Mouse (Mus musculus): ENCODE measurements around the gene Cdc123. TPM values are rescaled to one million over a fixed set of nuclear protein-coding genes. Genes with fewer than 3 reads are reported as not detected.

Gene Cdc123
- total and polyA plus RNA-seq, 2 experiments from 2014 or later: 110 to 237 TPM

GRCm38 (mm10) chr2:5762031-5762430 lies 82.9 kb downstream of the Cdc123 start:
- no peak for DNase-seq (ENCODE audit: low spot score)
- Histone ChIP-seq H3K9me3 (ENCODE audit: low read length) (no peaks in the 10 kb centered on the region), H3K4me3 (ENCODE audit: low read length) (no peak overlapping the region), H3K4me2 (ENCODE audit: low read depth, low read length) (no peak overlapping the region), H3K27ac (no peak overlapping the region), H3K4me1 (ENCODE audit: insufficient read depth, low read length) (no peaks in the 10 kb centered on the region), H3K9ac (replicated peaks; ENCODE audit: low read length) (no peak overlapping the region), H3K27me3 (ENCODE audit: insufficient read depth, low read length) (no peaks in the 10 kb centered on the region), H3K36me3 (ENCODE audit: insufficient read depth, low read length) (no peaks in the 10 kb centered on the region)
- 96% methylated on average over 3 of the region's 3 CpGs for WGBS
- ATAC-seq: no peak
- TF ChIP-seq CTCF (IDR thresholded peaks at IDR 0.05; ENCODE audit: low read depth): no peak

GRCm38 (mm10) chr2:5760479-5761008 lies 84.4 kb downstream of the Cdc123 start:
- no peak overlapping the region for H3K4me3 ChIP-seq (ENCODE audit: low read length)
- H3K27ac ChIP-seq: no peak overlapping the region
- H3K36me3 ChIP-seq (ENCODE audit: insufficient read depth, low read length): no peaks in the 10 kb centered on the region
- H3K9ac ChIP-seq (replicated peaks; ENCODE audit: low read length): no peak overlapping the region
- H3K9me3 ChIP-seq (ENCODE audit: low read length): no peaks in the 10 kb centered on the region
- DNase-seq (ENCODE audit: low spot score): no peak
- ATAC-seq: no peak
- TF ChIP-seq CTCF (IDR thresholded peaks at IDR 0.05; ENCODE audit: low read depth): no peak
- 97% methylated on average over 8 of the region's 8 CpGs for WGBS
- no peaks in the 10 kb centered on the region for H3K4me1 ChIP-seq (ENCODE audit: insufficient read depth, low read length)
- no peak overlapping the region for H3K4me2 ChIP-seq (ENCODE audit: low read depth, low read length)
- no peaks in the 10 kb centered on the region for H3K27me3 ChIP-seq (ENCODE audit: insufficient read depth, low read length)

GRCm38 (mm10) chr2:5758569-5758968 lies 86.4 kb downstream of the Cdc123 start:
- H3K9me3 ChIP-seq (ENCODE audit: low read length): no peaks in the 10 kb centered on the region
- WGBS: 92% methylated on average over 2 of the region's 2 CpGs
- no peaks in the 10 kb centered on the region for H3K36me3 ChIP-seq (ENCODE audit: insufficient read depth, low read length)
- no peak for ATAC-seq
- no peaks in the 10 kb centered on the region for H3K4me1 ChIP-seq (ENCODE audit: insufficient read depth, low read length)
- no peak overlapping the region for H3K4me3 ChIP-seq (ENCODE audit: low read length)
- no peak overlapping the region for H3K9ac ChIP-seq (replicated peaks; ENCODE audit: low read length)
- no peak for DNase-seq (ENCODE audit: low spot score)
- H3K27me3 ChIP-seq (ENCODE audit: insufficient read depth, low read length): no peaks in the 10 kb centered on the region
- no peak for TF ChIP-seq CTCF (IDR thresholded peaks at IDR 0.05; ENCODE audit: low read depth)
- H3K4me2 ChIP-seq (ENCODE audit: low read depth, low read length): no peak overlapping the region
- no peak overlapping the region for H3K27ac ChIP-seq

- H3K4me1 ChIP-seq (ENCODE audit: insufficient read depth, low read length): no peaks in the 10 kb centered on the region
- no peak overlapping the region for H3K9ac ChIP-seq (replicated peaks; ENCODE audit: low read length)
- no peaks in the 10 kb centered on the region for H3K36me3 ChIP-seq (ENCODE audit: insufficient read depth, low read length)
- WGBS: 84% methylated on average over 3 of the region's 3 CpGs
- DNase-seq (ENCODE audit: low spot score): no peak
- no peak for TF ChIP-seq CTCF (IDR thresholded peaks at IDR 0.05; ENCODE audit: low read depth)
- H3K4me3 ChIP-seq (ENCODE audit: low read length): no peak overlapping the region
- no peak overlapping the region for H3K27ac ChIP-seq
- no peak for ATAC-seq
- H3K9me3 ChIP-seq (ENCODE audit: low read length): no peaks in the 10 kb centered on the region
- H3K27me3 ChIP-seq (ENCODE audit: insufficient read depth, low read length): no peaks in the 10 kb centered on the region
- no peak overlapping the region for H3K4me2 ChIP-seq (ENCODE audit: low read depth, low read length)
Observed at GRCm38 (mm10) chr2:5750872-5751271, 94.1 kb downstream of the Cdc123 start.

GRCm38 (mm10) chr2:5749210-5749609 lies 95.8 kb downstream of the Cdc123 start:
- 82% methylated on average over 6 of the region's 6 CpGs for WGBS
- no peak for DNase-seq (ENCODE audit: low spot score)
- H3K36me3 ChIP-seq (ENCODE audit: insufficient read depth, low read length): no peaks in the 10 kb centered on the region
- no peaks in the 10 kb centered on the region for H3K4me1 ChIP-seq (ENCODE audit: insufficient read depth, low read length)
- H3K9me3 ChIP-seq (ENCODE audit: low read length): no peaks in the 10 kb centered on the region
- no peak overlapping the region for H3K4me3 ChIP-seq (ENCODE audit: low read length)
- no peak overlapping the region for H3K9ac ChIP-seq (replicated peaks; ENCODE audit: low read length)
- no peak for ATAC-seq
- no peak overlapping the region for H3K4me2 ChIP-seq (ENCODE audit: low read depth, low read length)
- TF ChIP-seq CTCF (IDR thresholded peaks at IDR 0.05; ENCODE audit: low read depth): no peak
- H3K27ac ChIP-seq: no peak overlapping the region
- H3K27me3 ChIP-seq (ENCODE audit: insufficient read depth, low read length): no peaks in the 10 kb centered on the region

GRCm38 (mm10) chr2:5747545-5748043 lies 97.4 kb downstream of the Cdc123 start:
- Histone ChIP-seq H3K4me1 (ENCODE audit: insufficient read depth, low read length) (no peaks in the 10 kb centered on the region), H3K9me3 (ENCODE audit: low read length) (no peaks in the 10 kb centered on the region), H3K36me3 (ENCODE audit: insufficient read depth, low read length) (no peaks in the 10 kb centered on the region), H3K4me2 (ENCODE audit: low read depth, low read length) (no peak overlapping the region), H3K27ac (no peak overlapping the region), H3K4me3 (ENCODE audit: low read length) (no peak overlapping the region), H3K27me3 (ENCODE audit: insufficient read depth, low read length) (no peaks in the 10 kb centered on the region), H3K9ac (replicated peaks; ENCODE audit: low read length) (no peak overlapping the region)
- 87% methylated on average over 5 of the region's 5 CpGs for WGBS
- no peak for TF ChIP-seq CTCF (IDR thresholded peaks at IDR 0.05; ENCODE audit: low read depth)
- ATAC-seq (no peak), DNase-seq (ENCODE audit: low spot score) (no peak)

GRCm38 (mm10) chr2:5746529-5746928 lies 98.4 kb downstream of the Cdc123 start:
- no peak overlapping the region for H3K4me2 ChIP-seq (ENCODE audit: low read depth, low read length)
- no peaks in the 10 kb centered on the region for H3K9me3 ChIP-seq (ENCODE audit: low read length)
- WGBS: 86% methylated on average over 12 of the region's 12 CpGs
- no peaks in the 10 kb centered on the region for H3K27me3 ChIP-seq (ENCODE audit: insufficient read depth, low read length)
- no peak overlapping the region for H3K4me3 ChIP-seq (ENCODE audit: low read length)
- H3K36me3 ChIP-seq (ENCODE audit: insufficient read depth, low read length): no peaks in the 10 kb centered on the region
- TF ChIP-seq CTCF (IDR thresholded peaks at IDR 0.05; ENCODE audit: low read depth): no peak
- ATAC-seq (no peak), DNase-seq (ENCODE audit: low spot score) (no peak)
- H3K9ac ChIP-seq (replicated peaks; ENCODE audit: low read length): no peak overlapping the region
- H3K27ac ChIP-seq: no peak overlapping the region
- H3K4me1 ChIP-seq (ENCODE audit: insufficient read depth, low read length): no peaks in the 10 kb centered on the region

Other genes starting within 250 kb of the Cdc123 start
- gene Camk1d, start 130.6 kb downstream of the Cdc123 start, total RNA-seq (2014; rRNA removed): 15.5 and 16.6 TPM in 2 replicates
- gene Camk1d, start 130.6 kb downstream of the Cdc123 start, polyA plus RNA-seq (2015; fragmentation: Nextera tagmentation; extraction: Ambion mirVana): 7.2 and 7.7 TPM in 2 replicates
- 14.9 and 23.2 TPM in 2 replicates for gene Nudt5, start 145 bp downstream of the Cdc123 start, total RNA-seq (2014; rRNA removed)
- gene Nudt5, start 145 bp downstream of the Cdc123 start, polyA plus RNA-seq (2015; fragmentation: Nextera tagmentation; extraction: Ambion mirVana): 16.9 and 18.1 TPM in 2 replicates
- gene Gm13199, start 17.8 kb upstream of the Cdc123 start, total RNA-seq (2014; rRNA removed): 0.58 and 0.83 TPM in 2 replicates
- gene Gm13199, start 17.8 kb upstream of the Cdc123 start, polyA plus RNA-seq (2015; fragmentation: Nextera tagmentation; extraction: Ambion mirVana): 0.54 TPM in 1 of 2 replicates, not detected in the other
- gene Sec61a2, start 50.3 kb upstream of the Cdc123 start, total RNA-seq (2014; rRNA removed): 109 and 127 TPM in 2 replicates
- gene Sec61a2, start 50.3 kb upstream of the Cdc123 start, polyA plus RNA-seq (2015; fragmentation: Nextera tagmentation; extraction: Ambion mirVana): 104 and 105 TPM in 2 replicates
- gene Dhtkd1, start 97.6 kb upstream of the Cdc123 start, total RNA-seq (2014; rRNA removed): 6.6 and 9.3 TPM in 2 replicates
- gene Dhtkd1, start 97.6 kb upstream of the Cdc123 start, polyA plus RNA-seq (2015; fragmentation: Nextera tagmentation; extraction: Ambion mirVana): 3.7 and 4.9 TPM in 2 replicates
- gene Upf2, start 106.3 kb upstream of the Cdc123 start, total RNA-seq (2014; rRNA removed): 3.5 and 6.2 TPM in 2 replicates
- gene Upf2, start 106.3 kb upstream of the Cdc123 start, polyA plus RNA-seq (2015; fragmentation: Nextera tagmentation; extraction: Ambion mirVana): 4.3 and 4.9 TPM in 2 replicates